Mouse (Mus musculus): ENCODE results near the gene Ppp2r5c. TPM values are rescaled to one million over a fixed set of nuclear protein-coding genes. Genes with fewer than 3 reads are reported as not detected.
A peak's percentile ranks its signal among the peaks of the same experiment; 100 is the strongest.

The Ppp2r5c gene
- polyA plus RNA-seq, 1 experiment from 2014 or later = 138 TPM

- H3K4me1 ChIP-seq (ENCODE audit: control insufficient read depth in 2 of 2, insufficient read depth in 2 of 2, low read length in 2 of 2) = peaks cover 12% of the 10 kb centered on the region in 2 experiments; a peak in 3 of 4 replicates
- ATAC-seq (ENCODE audit: insufficient number of reproducible peaks, insufficient read depth, low FRiP score, low read depth) = peak; percentile 70
- H3K4me3 ChIP-seq (ENCODE audit: control insufficient read depth in 1 of 2, insufficient read depth in 1 of 2, low read depth in 1 of 2, low read length in 2 of 2) = no peak overlapping the region
- no peaks in the 10 kb centered on the region for H3K9me3 ChIP-seq (ENCODE audit: control insufficient read depth, low read length)
- H3K36me3 ChIP-seq (ENCODE audit: control insufficient read depth, insufficient read depth, low read length) = no peaks in the 10 kb centered on the region
- WGBS = 45% methylated on average over 20 of the region's 20 CpGs
- peak overlapping the region; percentile 49; the same call in 1 of the 2 replicates for H3K4me2 ChIP-seq (ENCODE audit: low read length)
- H3K27ac ChIP-seq (replicated peaks in 1 of 2; ENCODE audit: control insufficient read depth in 1 of 2, insufficient read depth in 1 of 2, low read depth in 2 of 2, low read length in 2 of 2) = peak overlapping the region in 1 of 2 experiments; percentile 14; a peak in 2 of 4 replicates
- no peaks in the 10 kb centered on the region for H3K27me3 ChIP-seq (ENCODE audit: control insufficient read depth, insufficient read depth, low read length)
- H3K9ac ChIP-seq (ENCODE audit: low read length) = no peak overlapping the region
These were observed 28.8 kb upstream of the Ppp2r5c start for GRCm38 (mm10) chr12:110417987-110418734.

- peak overlapping the region in 1 of 2 experiments; percentile 14; a peak in 2 of 4 replicates for H3K27ac ChIP-seq (replicated peaks in 1 of 2; ENCODE audit: control insufficient read depth in 1 of 2, insufficient read depth in 1 of 2, low read depth in 2 of 2, low read length in 2 of 2)
These were observed 28.1 kb upstream of the Ppp2r5c start for GRCm38 (mm10) chr12:110418735-110419350.

GRCm38 (mm10) chr12:110419879-110420278 lies 27.0 kb upstream of the Ppp2r5c start:
- no peak overlapping the region for H3K9ac ChIP-seq (ENCODE audit: low read length)
- H3K4me1 ChIP-seq (ENCODE audit: control insufficient read depth in 2 of 2, insufficient read depth in 2 of 2, low read length in 2 of 2) = peaks cover 12% of the 10 kb centered on the region in 2 experiments; a peak in 3 of 4 replicates
- no peaks in the 10 kb centered on the region for H3K9me3 ChIP-seq (ENCODE audit: control insufficient read depth, low read length)
- H3K27me3 ChIP-seq (ENCODE audit: control insufficient read depth, insufficient read depth, low read length) = no peaks in the 10 kb centered on the region
- H3K27ac ChIP-seq (replicated peaks in 1 of 2; ENCODE audit: control insufficient read depth in 1 of 2, insufficient read depth in 1 of 2, low read depth in 2 of 2, low read length in 2 of 2) = no peak overlapping the region
- H3K36me3 ChIP-seq (ENCODE audit: control insufficient read depth, insufficient read depth, low read length) = no peaks in the 10 kb centered on the region
- H3K4me2 ChIP-seq (ENCODE audit: low read length) = no peak overlapping the region
- 40% methylated on average over 2 of the region's 2 CpGs for WGBS
- no peak for ATAC-seq (ENCODE audit: insufficient number of reproducible peaks, insufficient read depth, low FRiP score, low read depth)
- H3K4me3 ChIP-seq (ENCODE audit: control insufficient read depth in 1 of 2, insufficient read depth in 1 of 2, low read depth in 1 of 2, low read length in 2 of 2) = no peak overlapping the region

More at GRCm38 (mm10) chr12:110418735-110419350, 28.1 kb upstream of the Ppp2r5c start:
- H3K9me3 ChIP-seq (ENCODE audit: control insufficient read depth, low read length) = no peaks in the 10 kb centered on the region
- peaks cover 12% of the 10 kb centered on the region in 2 experiments; a peak in 3 of 4 replicates for H3K4me1 ChIP-seq (ENCODE audit: control insufficient read depth in 2 of 2, insufficient read depth in 2 of 2, low read length in 2 of 2)
- H3K27me3 ChIP-seq (ENCODE audit: control insufficient read depth, insufficient read depth, low read length) = no peaks in the 10 kb centered on the region
- H3K36me3 ChIP-seq (ENCODE audit: control insufficient read depth, insufficient read depth, low read length) = no peaks in the 10 kb centered on the region
- no peak; the same call in 1 of the 2 replicates for ATAC-seq (ENCODE audit: insufficient number of reproducible peaks, insufficient read depth, low FRiP score, low read depth)
- H3K9ac ChIP-seq (ENCODE audit: low read length) = no peak overlapping the region
- WGBS = 28% methylated on average over 8 of the region's 8 CpGs
- no peak overlapping the region for H3K4me2 ChIP-seq (ENCODE audit: low read length)
- H3K4me3 ChIP-seq (ENCODE audit: control insufficient read depth in 1 of 2, insufficient read depth in 1 of 2, low read depth in 1 of 2, low read length in 2 of 2) = no peak overlapping the region

- 38% methylated on average over 2 of the region's 3 CpGs for WGBS
- Histone ChIP-seq H3K27ac (replicated peaks in 1 of 2; ENCODE audit: control insufficient read depth in 1 of 2, insufficient read depth in 1 of 2, low read depth in 2 of 2, low read length in 2 of 2) (no peak overlapping the region), H3K4me2 (ENCODE audit: low read length) (no peak overlapping the region), H3K4me1 (ENCODE audit: control insufficient read depth in 2 of 2, insufficient read depth in 2 of 2, low read length in 2 of 2) (peaks cover 12% of the 10 kb centered on the region in 2 experiments; a peak in 3 of 4 replicates), H3K36me3 (ENCODE audit: control insufficient read depth, insufficient read depth, low read length) (no peaks in the 10 kb centered on the region), H3K27me3 (ENCODE audit: control insufficient read depth, insufficient read depth, low read length) (no peaks in the 10 kb centered on the region), H3K9me3 (ENCODE audit: control insufficient read depth, low read length) (no peaks in the 10 kb centered on the region), H3K4me3 (ENCODE audit: control insufficient read depth in 1 of 2, insufficient read depth in 1 of 2, low read depth in 1 of 2, low read length in 2 of 2) (no peak overlapping the region), H3K9ac (ENCODE audit: low read length) (no peak overlapping the region)
- ATAC-seq (ENCODE audit: insufficient number of reproducible peaks, insufficient read depth, low FRiP score, low read depth) = no peak
These were observed 25.6 kb upstream of the Ppp2r5c start for GRCm38 (mm10) chr12:110421361-110421760.

GRCm38 (mm10) chr12:110424008-110424704 lies 22.8 kb upstream of the Ppp2r5c start:
- Histone ChIP-seq H3K27me3 (ENCODE audit: control insufficient read depth, insufficient read depth, low read length) (no peaks in the 10 kb centered on the region), H3K4me1 (ENCODE audit: control insufficient read depth in 2 of 2, insufficient read depth in 2 of 2, low read length in 2 of 2) (no peaks in the 10 kb centered on the region), H3K36me3 (ENCODE audit: control insufficient read depth, insufficient read depth, low read length) (no peaks in the 10 kb centered on the region), H3K4me3 (ENCODE audit: control insufficient read depth in 1 of 2, insufficient read depth in 1 of 2, low read depth in 1 of 2, low read length in 2 of 2) (no peak overlapping the region), H3K9ac (ENCODE audit: low read length) (no peak overlapping the region), H3K9me3 (ENCODE audit: control insufficient read depth, low read length) (no peaks in the 10 kb centered on the region), H3K4me2 (ENCODE audit: low read length) (no peak overlapping the region), H3K27ac (replicated peaks in 1 of 2; ENCODE audit: control insufficient read depth in 1 of 2, insufficient read depth in 1 of 2, low read depth in 2 of 2, low read length in 2 of 2) (no peak overlapping the region)
- 74% methylated on average over 5 of the region's 5 CpGs for WGBS
- no peak for ATAC-seq (ENCODE audit: insufficient number of reproducible peaks, insufficient read depth, low FRiP score, low read depth)

GRCm38 (mm10) chr12:110426417-110427010 lies 20.4 kb upstream of the Ppp2r5c start:
- H3K9me3 ChIP-seq (ENCODE audit: control insufficient read depth, low read length) = no peaks in the 10 kb centered on the region
- no peak for ATAC-seq (ENCODE audit: insufficient number of reproducible peaks, insufficient read depth, low FRiP score, low read depth)

GRCm38 (mm10) chr12:110429340-110429973 lies 17.5 kb upstream of the Ppp2r5c start:
- 65% methylated on average over 12 of the region's 12 CpGs for WGBS
- ATAC-seq (ENCODE audit: insufficient number of reproducible peaks, insufficient read depth, low FRiP score, low read depth) = no peak
- no peaks in the 10 kb centered on the region for H3K9me3 ChIP-seq (ENCODE audit: control insufficient read depth, low read length)
- no peak overlapping the region for H3K4me2 ChIP-seq (ENCODE audit: low read length)
- H3K4me1 ChIP-seq (ENCODE audit: control insufficient read depth in 2 of 2, insufficient read depth in 2 of 2, low read length in 2 of 2) = no peaks in the 10 kb centered on the region
- H3K9ac ChIP-seq (ENCODE audit: low read length) = no peak overlapping the region
- no peaks in the 10 kb centered on the region for H3K36me3 ChIP-seq (ENCODE audit: control insufficient read depth, insufficient read depth, low read length)
- no peaks in the 10 kb centered on the region; the same call in 1 of the 2 replicates for H3K27me3 ChIP-seq (ENCODE audit: control insufficient read depth, insufficient read depth, low read length)
- H3K27ac ChIP-seq (replicated peaks in 1 of 2; ENCODE audit: control insufficient read depth in 1 of 2, insufficient read depth in 1 of 2, low read depth in 2 of 2, low read length in 2 of 2) = no peak overlapping the region
- H3K4me3 ChIP-seq (ENCODE audit: control insufficient read depth in 1 of 2, insufficient read depth in 1 of 2, low read depth in 1 of 2, low read length in 2 of 2) = no peak overlapping the region

More at GRCm38 (mm10) chr12:110426417-110427010, 20.4 kb upstream of the Ppp2r5c start:
- H3K4me1 ChIP-seq (ENCODE audit: control insufficient read depth in 2 of 2, insufficient read depth in 2 of 2, low read length in 2 of 2) = no peaks in the 10 kb centered on the region
- no peaks in the 10 kb centered on the region for H3K27me3 ChIP-seq (ENCODE audit: control insufficient read depth, insufficient read depth, low read length)
- WGBS = 74% methylated on average over 13 of the region's 13 CpGs
- H3K27ac ChIP-seq (replicated peaks in 1 of 2; ENCODE audit: control insufficient read depth in 1 of 2, insufficient read depth in 1 of 2, low read depth in 2 of 2, low read length in 2 of 2) = no peak overlapping the region
- no peaks in the 10 kb centered on the region for H3K36me3 ChIP-seq (ENCODE audit: control insufficient read depth, insufficient read depth, low read length)
- no peak overlapping the region for H3K4me3 ChIP-seq (ENCODE audit: control insufficient read depth in 1 of 2, insufficient read depth in 1 of 2, low read depth in 1 of 2, low read length in 2 of 2)
- no peak overlapping the region for H3K4me2 ChIP-seq (ENCODE audit: low read length)
- no peak overlapping the region for H3K9ac ChIP-seq (ENCODE audit: low read length)

All from heart, embryonic 14.5 days (tissue).